Mouse (Mus musculus): ENCODE measurements around the gene Stoml2.

- TF ChIP-seq CTCF (conservative IDR thresholded peaks at IDR 0.05; ENCODE audit: low read length) (no peak), NANOG (IDR thresholded peaks at IDR 0.05; ENCODE audit: borderline replicate concordance, low read length) (no peak), POU5F1 (IDR thresholded peaks at IDR 0.05; ENCODE audit: borderline replicate concordance, low read length) (no peak)
Measured at GRCm38 (mm10) chr4:43019176-43019575, 12.3 kb downstream of the Stoml2 start.

Measured in E14TG2a.4 (cell line).